Mouse (Mus musculus) testis, adult 2 months (tissue): ENCODE measurements around the gene Btnl10.

Experiments
- CTCF ChIP-seq: fragments of 200-500 bp; IDR thresholded peaks from 2 replicates; pipeline ENCODE4 v1.5.1; 2012; ENCODE audit warnings: low read depth, mild to moderate bottlenecking, inconsistent platforms, low read length, moderate library complexity; ENCODE audit not compliant: control insufficient read depth, insufficient read depth, insufficient replicate concordance
- POLR2A ChIP-seq: fragments of 200-500 bp; IDR thresholded peaks from 2 replicates; pipeline ENCODE4 v1.6.1; 2012; ENCODE audit warnings: low read depth, mild to moderate bottlenecking, inconsistent platforms, low read length, moderate library complexity; ENCODE audit not compliant: control insufficient read depth

GRCm38 (mm10) chr11:58939088-58939439, 21.4 kb downstream of the Btnl10 start:
- TF ChIP-seq POLR2A (no peak), CTCF (no peak)
